Mouse (Mus musculus) cerebellum, adult 2 months (tissue): ENCODE measurements around the gene Gm36210.
A peak's percentile ranks its signal among the peaks of the same experiment; 100 is the strongest.

Experiments used
- CTCF ChIP-seq: fragments of 200-500 bp; IDR thresholded peaks from 2 replicates; pipeline ENCODE4 v1.5.1; 2011; ENCODE audit warnings: low read depth, mild to moderate bottlenecking, control low read depth, low read length, moderate library complexity, borderline replicate concordance; ENCODE audit not compliant: insufficient read depth
- POLR2A ChIP-seq: fragments of 200-500 bp; IDR thresholded peaks from 2 replicates; pipeline ENCODE4 v1.6.1; 2011; ENCODE audit warnings: low read length, control low read depth, borderline replicate concordance; ENCODE audit not compliant: insufficient read depth

DNA sequence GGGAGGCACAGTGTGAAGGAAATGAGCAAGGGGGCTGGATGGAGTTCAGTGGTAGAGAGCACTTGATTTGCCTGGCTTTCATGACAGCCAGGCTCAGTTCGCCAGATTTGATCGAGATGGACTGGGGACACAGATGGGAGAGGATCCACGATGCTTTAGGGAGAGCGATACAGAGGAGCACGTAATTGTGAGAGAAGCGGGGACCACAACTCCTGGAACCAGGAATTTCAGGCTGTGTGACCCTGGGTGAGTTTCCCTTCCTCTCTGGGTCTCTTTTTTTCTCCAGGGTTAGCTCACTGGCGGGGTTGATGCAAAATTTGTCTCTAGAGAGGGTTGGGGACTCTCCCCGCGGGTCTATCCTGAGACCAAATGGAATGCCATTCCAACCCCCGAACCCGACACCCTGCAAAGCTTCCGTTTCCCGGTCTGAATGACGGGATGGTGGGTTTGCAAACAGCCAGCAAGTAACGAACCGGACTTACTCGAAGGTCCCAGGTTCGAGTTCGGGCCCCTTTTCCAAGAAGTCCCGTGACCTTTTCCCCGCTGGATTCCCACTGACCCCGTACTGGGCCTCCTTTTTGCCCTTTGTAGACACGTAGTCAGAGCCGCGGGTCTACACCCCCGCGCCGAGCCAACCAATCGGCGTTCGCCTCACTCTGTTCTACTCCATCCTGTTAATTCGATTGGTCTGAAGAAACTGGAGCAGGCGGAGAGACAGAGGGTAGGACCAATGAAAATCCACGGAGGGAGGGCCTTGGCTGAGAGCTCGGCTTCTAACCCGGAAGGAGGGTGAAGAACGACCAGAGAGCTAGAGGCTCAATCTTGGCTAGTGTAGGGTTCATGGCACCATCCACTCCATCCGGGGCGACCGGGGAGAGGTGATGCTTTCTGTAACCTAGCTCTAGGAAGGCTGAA is 40.5 kb downstream of the Gm36210 start:
- TF ChIP-seq CTCF (no peak), POLR2A (peak; percentile 91; the same call in 1 of the 2 replicates)
